Mouse (Mus musculus) adrenal gland, adult 18-20 months (tissue): Measurements from ENCODE around the gene Palld. TPM values are rescaled to one million over a fixed set of nuclear protein-coding genes. Genes with fewer than 3 reads are reported as not detected.

Experiments
- DNase-seq, 2 experiments: peaks; one replicate each; pipeline ENCODE4 v3.0.0; 2021 to 2022; ENCODE audit warnings: low spot score in 2 of 2
- total RNA-seq, 2 experiments: library from RNA; stranded (reverse); gene quantifications; 1 replicate in 1 of 2; 2 replicates in 1 of 2; pipeline ENCODE4 v1.2.3; 2021

The Palld gene
- total RNA-seq, 2 experiments from 2014 or later: 31.9 to 45.7 TPM

DNA sequence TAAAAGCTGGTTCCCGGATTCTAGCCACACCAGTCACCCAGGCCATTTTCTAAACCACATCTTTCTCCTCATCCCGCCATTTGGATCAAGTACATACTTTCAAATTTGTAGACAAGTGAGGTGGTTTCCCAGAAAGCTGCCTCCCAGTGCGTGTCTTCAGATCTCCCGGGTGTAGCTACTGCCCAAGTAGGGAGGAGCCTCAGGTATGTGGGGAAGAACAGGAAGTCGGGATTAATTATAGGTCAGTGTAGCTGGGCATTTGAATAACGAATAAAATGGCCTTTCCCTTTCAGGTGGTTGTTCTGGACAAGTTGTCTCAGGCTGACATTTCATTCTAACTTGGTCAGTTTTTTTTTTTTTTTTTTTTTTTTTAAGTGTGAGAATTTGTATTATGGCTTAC is 170.3 kb downstream of the Palld start:
- DNase-seq: no peak

DNA sequence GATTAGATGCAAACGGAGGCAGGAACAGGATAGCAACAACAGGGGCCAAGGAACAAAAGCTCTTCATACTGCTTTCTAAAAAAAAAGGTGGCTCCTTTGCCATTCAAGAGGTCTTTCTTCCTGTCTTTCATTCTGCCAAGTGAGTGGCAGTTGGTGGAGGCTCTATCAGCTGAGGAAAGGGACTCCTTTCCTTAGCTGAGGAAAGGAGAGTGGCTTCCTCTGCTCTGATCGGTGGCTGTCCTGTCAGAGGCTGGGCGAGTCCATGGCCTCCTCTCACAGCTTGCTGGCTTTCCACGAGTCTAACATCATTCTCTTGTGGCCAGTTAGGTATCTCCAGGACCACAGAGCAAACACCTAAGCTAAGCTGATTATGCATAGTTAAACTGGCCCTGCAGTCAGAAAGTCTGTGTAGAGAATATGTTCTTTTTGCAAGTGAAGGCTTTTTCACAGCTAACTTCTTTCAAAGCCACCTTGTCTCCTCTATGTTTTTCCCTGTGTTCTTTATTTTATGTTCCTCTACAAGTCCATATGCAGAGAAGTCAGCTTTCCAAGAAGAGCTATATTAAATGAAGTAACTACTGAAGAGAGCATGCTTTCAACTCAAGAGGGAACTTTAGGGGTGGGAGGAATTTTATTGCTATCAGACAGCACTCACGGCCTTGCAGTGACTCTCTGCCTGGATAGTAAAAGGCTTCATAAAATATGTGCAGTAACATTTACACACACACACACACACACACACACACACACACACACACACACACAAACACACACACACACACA is 171.0 kb downstream of the Palld start:
- no peak for DNase-seq

- no peak for DNase-seq
Measured at GRCm38 (mm10) chr8:61730669-61731068, 171.8 kb downstream of the Palld start.

DNA sequence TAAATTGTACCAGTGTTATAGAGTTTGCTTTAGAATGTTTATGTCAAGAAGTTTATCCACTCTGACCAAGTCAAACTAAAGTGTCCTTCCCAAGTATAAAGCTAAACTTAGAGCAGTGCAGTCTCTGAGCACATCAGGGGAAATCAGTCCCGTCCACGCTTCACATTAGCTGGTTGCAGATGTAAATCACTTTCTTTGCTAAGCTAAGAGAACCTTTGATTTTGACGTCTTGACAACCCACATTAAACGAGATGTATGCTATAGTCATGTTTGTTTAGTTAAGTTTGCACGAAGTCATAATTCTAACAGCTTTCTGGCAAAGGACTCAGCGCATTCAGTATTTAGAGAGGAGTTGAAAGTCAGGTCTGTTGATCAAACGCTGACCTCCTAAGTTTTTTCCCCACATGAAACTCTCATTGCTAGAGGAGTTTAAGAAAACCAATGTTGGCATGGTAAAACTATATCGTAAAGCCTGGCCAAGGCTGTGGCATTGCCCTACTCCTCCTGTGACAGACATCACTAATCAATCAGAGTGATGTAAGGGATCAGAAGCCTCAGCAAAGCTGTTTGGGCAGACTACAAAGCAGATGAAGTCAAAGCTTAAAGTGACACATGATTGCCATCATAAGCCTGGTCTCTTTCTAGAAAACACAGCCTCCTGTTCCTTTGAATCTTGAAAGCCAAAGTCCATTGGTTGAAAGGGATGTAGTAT is 177.0 kb downstream of the Palld start:
- DNase-seq: no peak

DNA sequence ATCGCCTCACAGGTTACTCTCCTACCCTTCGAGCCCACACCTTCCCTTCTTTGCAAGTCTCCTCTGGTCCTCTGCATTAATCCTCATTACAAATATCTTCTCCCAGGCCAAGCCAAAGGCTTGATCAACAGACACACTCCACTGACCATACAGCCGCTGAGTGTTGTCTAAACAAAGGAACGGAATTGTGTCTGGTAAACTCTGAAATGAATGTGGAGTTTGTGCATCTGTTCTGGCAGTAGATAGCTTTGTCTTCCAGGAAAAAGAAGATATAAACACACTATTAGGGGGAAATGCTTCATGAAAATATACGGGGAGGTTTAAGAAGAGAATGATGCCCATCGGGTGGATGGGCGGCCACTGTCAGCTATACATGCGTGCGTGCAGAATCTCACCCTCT is 180.3 kb downstream of the Palld start:
- no peak for DNase-seq

DNA sequence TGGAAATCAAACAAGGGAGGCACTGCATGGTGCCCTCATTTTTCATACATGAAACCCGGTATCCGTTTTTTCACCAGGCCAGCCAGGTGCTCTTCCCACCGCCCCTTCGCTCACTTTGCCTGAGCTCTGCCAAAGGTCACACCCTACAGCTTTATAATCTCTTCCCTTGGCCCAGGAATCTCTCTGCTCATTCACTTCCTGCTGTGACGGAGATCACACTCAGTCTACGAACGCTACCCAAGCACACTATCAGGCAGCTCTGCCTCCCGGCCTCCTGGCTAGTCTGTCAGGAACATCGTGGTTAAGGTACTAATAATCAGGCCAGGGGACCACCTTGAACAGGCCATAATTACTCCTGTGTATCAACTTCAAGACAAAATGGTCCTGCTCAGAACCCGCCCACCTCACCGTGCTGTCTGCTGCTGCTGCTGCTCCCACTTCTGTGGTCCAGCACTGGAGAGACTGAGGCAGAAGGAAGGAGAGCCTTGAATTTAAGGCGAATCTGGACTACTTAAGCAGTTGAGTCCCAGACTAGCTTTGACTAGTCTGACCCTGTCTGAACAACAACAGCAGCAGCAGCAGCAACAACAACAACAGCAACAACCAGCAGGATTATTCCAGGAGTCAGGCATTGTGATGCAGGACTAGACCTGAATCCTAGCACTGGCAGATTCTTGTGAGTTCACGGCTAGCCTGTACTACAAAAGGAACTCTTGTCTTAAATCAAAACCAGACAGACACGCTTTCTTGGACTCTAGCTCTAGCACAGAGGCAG is 187.0 kb downstream of the Palld start:
- no peak for DNase-seq

DNA sequence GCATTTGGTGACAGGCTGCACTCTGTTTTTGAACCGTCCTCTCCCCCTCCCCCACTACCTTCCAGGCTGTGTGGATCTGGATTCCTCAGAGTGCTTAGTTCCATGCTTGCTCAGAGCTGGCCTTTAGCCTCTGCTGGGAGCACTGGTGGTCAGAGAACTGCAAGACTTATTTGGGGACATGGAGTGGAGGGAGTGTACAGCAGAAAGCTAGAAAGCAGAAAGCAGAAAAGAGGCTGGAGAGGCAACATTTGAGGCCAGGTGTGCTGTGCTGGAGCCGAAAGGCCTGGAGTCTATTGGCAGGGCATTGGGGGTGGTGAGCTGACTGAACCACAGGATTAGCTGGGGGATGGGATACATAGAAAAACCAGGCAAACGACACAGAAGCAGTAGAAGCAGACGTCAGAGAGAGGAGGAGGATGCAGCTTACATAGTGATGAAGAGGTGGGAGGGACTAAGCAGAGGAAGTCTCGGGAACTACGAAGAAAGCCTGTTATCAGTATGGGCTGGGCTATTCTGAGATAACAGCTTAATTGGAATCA is 188.1 kb downstream of the Palld start:
- no peak for DNase-seq

- no peak for DNase-seq
Measured at GRCm38 (mm10) chr8:61713195-61713990, 189.1 kb downstream of the Palld start.

DNA sequence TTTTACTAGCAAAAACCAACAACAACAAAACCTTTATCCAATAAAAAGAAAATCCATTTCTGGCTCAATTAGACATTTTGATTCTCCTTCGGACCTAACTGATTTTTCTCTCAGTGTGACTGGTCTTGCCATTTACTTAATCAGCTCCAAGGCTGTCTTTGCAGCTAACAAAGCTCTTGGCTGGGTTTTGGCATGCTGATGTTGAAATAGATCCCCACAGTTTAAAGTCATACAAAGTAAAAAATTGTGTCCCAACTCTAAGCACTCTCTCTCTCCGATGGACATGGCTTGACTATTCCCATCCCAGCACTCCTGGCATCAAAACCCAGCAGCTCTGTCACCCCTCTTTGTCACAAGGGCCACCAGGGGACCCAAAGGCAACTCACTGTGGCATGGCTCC is 190.1 kb downstream of the Palld start:
- no peak for DNase-seq

DNA sequence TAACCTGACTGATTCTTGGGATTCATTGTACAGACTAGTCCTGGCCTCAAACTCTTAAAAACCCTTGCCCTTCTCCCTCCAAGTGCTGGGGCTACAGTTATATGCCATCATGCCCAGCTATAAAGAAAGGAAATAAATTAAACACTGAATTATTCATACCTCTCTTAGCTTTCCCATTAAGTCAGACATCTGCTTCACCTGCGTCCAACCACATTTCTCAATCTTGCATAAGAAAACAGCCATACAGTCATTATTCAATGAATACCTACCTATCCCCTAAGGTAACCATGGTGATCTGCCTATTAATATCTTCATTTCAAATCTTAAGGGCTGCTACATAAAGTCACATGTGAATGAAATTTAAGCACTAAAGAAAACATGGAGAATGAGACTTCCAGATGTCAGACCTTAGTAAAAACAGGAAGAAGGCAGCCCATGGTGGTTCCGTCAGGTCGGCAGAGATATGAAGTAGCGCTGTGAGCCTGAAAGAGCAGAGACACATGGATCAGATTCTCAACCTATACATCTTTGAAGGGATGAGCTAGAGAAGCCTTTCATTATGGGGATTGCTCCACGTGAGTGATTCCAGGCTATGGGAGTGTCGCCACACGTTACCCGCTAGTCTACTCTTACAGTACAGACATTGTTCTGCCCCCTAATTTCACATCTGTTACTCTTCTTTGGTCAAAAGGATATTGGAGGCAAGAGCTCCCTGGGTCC is 193.7 kb downstream of the Palld start:
- DNase-seq: no peak

- no peak for DNase-seq
Measured at GRCm38 (mm10) chr8:61705491-61705890, 197.0 kb downstream of the Palld start.

GRCm38 (mm10) chr8:61702122-61702521 is 200.4 kb downstream of the Palld start:
- no peak for DNase-seq

DNA sequence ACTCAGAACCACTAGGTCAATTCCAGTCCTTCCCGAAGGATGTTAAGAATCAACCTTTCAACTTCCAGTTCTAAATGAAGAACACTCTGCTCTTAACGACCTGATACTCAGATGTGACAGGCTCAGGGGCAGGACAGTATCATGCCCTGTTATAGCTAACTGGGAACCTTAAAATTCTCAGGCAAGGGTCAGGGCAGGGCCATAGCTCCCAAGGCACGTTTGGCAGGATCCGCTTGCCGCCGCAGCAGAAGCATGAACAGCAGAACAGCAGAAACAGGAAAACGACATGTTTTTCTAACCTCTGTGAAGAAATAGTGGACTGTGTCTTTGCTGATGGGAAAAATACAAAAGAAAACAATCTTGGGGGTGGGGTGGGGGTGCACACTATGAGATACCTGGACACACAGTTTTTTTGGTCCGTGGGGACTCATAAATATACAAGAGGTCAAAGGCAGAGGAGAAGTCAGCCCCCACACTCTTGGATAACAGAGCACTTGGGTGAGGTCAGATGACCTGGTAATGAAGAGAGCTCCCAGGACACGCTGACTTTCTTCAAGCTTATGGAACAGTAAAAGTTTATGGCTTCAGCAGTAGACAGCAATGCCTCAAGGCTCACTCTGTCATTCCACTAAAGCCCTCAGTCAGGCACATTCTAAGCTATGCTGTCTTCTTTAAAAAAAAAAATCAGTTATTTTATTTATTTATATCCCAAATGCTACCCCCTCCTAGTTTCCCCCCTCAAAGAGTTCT is 201.4 kb downstream of the Palld start:
- DNase-seq: no peak

- DNase-seq: peak in 1 of 2 experiments; percentile 10
Measured at GRCm38 (mm10) chr8:61700298-61700697, 202.2 kb downstream of the Palld start.

GRCm38 (mm10) chr8:61698959-61699358 is 203.5 kb downstream of the Palld start:
- no peak for DNase-seq

- no peak for DNase-seq
Measured at GRCm38 (mm10) chr8:61697728-61698385, 204.6 kb downstream of the Palld start.

DNA sequence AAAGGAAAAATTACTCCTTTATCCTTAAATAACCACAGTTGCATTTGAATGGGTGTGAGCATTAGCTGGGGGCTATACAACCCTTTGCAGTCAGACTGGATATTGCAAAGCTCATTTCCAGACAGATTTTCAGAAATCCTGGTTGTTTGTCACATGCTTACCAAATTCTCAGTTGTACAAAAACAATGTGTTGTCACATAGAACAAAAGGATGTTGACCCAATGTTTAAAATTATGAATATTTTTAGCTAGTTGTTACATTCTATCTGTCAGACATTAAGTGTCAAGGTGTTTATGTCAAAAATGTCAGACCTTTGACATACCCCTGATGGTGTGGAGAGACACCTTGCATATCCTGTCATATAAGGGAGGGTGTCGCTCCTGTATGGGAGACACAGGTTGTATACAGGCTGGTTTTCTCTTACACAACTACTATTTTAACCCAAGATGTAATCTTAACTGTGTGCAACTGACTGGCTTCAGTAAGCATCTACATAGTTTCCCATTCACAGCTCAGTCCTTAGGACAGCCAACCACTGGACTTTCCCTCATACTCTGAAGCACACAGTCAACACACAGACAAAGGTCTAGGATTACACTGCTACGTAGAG is 205.5 kb downstream of the Palld start:
- DNase-seq: no peak

- DNase-seq: no peak
Measured at GRCm38 (mm10) chr8:61695416-61695815, 207.1 kb downstream of the Palld start.
